Mouse (Mus musculus) liver (tissue): ENCODE data around the gene Fgf4.

Experiments used
- DNase-seq: peaks from one replicate; pipeline ENCODE4 v3.0.0-alpha.2; 2020; ENCODE audit warnings: mixed read lengths

The Fgf4 gene

GRCm38 (mm10) chr7:144847067-144847466, at the start of gene Fgf4:
Gene Fgf4, plus strand, starts transcription at chr7:144847367.
- DNase-seq: no peak

GRCm38 (mm10) chr7:144798471-144798870, 48.7 kb upstream of the Fgf4 start:
- peak; percentile 35 for DNase-seq

DNA sequence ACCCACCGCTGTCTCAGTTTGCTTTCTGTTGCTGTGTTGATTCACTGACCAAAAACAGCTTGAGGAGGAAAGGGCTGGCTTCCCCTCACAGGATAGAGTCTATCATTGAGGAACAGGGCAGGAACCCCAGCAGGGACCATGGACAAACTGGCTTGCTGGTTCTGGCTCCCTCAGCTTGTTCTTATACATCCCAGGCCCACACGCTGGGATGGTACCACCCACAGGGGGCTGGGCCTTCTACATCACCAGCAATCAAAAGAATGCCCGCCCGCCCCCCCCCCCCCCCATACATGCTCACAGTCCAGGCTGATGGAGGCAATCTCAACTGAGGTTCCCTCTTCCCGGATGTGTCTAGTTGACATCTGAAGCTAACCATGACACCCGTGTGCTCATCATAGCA, 40.1 kb upstream of the Fgf4 start:
- no peak for DNase-seq

DNA sequence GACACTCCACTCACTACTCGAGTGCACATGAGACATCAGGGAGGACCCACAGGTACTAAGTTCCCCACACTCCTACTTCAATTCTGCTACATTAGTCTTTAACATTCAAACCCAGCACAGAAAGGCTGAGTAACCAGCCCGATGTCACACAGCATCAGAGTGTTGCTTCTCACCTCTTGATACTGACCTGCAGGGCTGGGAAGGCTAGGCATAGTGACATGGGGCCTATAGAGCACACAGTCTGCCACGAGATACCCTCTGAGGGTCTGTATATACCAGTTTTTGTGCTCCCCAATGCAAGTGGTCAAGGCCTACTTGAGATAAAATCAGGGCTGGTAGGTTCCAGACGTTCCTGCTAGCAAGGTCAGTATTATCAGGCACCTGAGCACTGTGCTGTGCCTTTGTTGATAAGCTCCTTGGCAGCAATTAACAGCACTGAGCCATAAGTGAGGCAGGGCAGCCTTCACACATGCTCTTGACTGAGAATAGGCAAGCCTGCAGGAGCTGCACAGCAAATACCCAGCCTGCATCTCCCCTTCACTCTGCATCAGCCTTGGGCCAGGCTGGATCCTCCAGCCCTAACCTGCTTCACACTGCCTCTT, 39.1 kb upstream of the Fgf4 start:
- peak; percentile 65 for DNase-seq

- DNase-seq: no peak
These were observed 35.6 kb upstream of the Fgf4 start for GRCm38 (mm10) chr7:144811521-144811920.

- no peak for DNase-seq
These were observed 25.3 kb upstream of the Fgf4 start for GRCm38 (mm10) chr7:144821901-144822300.

DNA sequence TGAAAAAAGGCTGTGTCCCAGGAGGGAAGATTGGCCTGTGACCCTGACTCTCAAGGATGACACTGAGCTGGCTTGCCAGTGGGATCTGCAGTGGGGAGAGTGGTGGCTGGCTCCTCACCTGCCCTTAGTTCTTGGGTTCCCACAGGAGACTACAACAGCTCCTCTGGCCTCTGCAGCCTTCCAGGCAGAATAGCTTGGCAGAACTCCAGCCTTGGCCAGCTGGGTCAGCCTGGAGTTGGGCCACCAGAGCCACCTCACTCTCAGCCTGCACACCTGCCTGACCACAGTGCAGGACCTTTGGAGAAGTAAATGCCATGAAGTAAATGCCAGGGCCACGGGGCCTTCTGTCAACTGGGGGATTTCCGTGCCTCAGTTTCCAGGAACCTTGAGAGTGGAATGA, 23.2 kb upstream of the Fgf4 start:
- no peak for DNase-seq

DNA sequence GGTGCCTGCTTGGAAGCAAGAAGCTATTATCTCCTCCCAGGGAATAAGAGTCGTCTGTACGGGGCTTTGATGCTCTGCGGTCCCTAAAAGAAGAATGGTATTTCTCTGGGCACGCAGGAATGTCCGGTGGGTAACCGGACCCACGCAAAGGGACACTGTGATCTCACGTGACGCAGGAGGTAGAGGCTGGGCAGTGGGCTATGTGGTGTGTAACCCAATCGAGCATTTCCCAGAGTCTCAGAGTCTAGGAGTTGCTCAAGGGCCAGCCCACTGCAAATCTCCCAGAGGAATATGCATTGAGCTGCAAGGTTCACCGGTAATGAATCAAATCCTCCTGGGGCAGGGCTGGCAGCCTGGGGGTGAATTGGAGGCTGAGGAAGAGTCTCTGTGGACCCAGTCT, 18.8 kb upstream of the Fgf4 start:
- no peak for DNase-seq

- DNase-seq: no peak
These were observed 9.2 kb upstream of the Fgf4 start, which contains the start of gene Fgf3 for GRCm38 (mm10) chr7:144837891-144838488. Gene Fgf3, plus strand, starts transcription at chr7:144838083.

GRCm38 (mm10) chr7:144838522-144839503, 8.4 kb upstream of the Fgf4 start:
- no peak for DNase-seq

DNA sequence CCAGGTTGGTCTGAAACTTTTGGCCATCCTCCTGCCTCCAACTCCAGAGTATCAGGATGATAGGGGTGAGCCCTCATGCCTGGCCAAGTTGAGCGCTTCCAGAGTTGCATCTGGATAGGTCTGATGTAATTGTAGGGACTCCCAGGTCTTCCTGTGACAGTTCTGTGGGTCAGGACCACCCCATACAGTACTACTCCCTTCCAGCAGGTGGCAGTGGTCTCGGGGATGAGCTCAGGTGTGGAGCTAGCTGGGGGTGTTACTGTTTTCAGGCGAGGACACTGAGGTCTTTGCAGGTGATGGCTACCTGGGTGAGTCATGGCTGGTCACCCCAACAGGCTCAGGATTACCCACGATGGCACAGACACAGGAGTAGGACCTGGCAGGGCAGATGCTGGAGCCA, 1.0 kb upstream of the Fgf4 start:
- DNase-seq: peak; percentile 56

DNA sequence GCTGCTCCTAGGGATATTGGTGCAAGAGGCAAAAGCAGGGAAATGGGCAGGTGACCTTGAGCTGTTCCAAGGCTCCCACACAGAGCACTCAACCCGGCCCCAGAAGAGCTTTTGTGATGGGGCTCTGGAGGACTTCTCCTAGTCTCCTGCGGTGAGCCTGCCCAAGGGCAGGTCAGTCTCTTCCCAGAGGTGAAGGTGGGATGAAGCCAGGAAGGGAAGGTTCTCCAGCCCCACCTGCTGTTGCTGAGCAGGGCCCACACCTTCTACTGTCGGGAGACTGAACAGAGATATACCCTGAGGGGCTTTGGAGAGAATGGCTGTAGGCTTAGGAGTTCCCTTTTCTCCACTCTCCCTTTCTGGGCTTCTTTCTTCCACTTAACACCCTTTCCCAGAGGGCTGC, 4.2 kb downstream of the Fgf4 start:
- DNase-seq: no peak

GRCm38 (mm10) chr7:144854966-144855365, 7.8 kb downstream of the Fgf4 start:
- no peak for DNase-seq

GRCm38 (mm10) chr7:144857158-144857557, 10.0 kb downstream of the Fgf4 start:
- no peak for DNase-seq

GRCm38 (mm10) chr7:144857826-144858342, 10.7 kb downstream of the Fgf4 start:
- no peak for DNase-seq

- DNase-seq: no peak
These were observed 11.5 kb downstream of the Fgf4 start for GRCm38 (mm10) chr7:144858702-144859101.

DNA sequence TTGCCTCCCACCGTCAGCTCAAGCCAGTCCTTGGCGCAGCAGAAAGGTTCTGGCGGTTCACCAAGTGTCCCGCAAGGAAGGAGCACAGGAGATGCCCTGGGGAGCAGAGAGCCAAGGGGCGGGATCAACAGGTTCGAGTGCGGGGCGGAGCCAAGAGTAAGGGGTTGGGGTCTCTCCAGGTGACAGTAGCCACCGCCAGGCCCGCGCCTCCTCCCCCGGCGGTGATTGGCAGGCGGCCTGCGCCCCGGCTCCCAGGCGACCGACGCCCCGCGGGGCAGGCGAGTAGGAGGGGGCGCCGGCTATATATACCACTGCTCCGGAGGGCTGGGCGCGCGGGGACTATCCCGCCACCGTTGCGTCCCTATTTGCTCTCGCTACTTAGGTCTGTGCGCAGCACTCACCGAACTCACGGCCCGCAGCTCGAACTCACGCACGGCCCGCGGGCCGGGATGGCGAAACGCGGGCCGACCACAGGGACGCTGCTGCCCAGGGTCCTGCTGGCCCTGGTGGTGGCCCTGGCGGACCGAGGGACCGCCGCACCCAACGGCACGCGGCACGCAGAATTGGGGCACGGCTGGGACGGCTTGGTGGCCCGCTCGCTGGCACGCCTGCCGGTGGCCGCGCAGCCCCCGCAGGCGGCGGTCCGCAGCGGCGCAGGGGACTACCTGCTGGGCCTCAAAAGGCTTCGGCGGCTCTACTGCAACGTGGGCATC, 14.0 kb downstream of the Fgf4 start:
- no peak for DNase-seq

DNA sequence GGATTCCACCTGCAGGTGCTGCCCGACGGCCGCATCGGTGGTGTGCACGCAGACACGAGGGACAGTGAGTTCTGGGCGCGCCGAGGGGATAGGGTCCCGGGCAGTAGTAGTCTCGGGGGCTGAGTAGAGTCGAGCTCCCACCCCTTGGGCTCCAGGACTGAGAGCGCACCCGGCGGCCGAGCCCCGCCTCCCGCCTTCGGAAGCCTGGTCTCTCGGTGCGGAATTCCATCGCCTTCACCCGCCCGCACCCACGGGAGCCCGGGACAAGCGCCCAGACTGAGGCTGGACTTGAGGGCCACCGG, 14.6 kb downstream of the Fgf4 start:
- no peak for DNase-seq

DNA sequence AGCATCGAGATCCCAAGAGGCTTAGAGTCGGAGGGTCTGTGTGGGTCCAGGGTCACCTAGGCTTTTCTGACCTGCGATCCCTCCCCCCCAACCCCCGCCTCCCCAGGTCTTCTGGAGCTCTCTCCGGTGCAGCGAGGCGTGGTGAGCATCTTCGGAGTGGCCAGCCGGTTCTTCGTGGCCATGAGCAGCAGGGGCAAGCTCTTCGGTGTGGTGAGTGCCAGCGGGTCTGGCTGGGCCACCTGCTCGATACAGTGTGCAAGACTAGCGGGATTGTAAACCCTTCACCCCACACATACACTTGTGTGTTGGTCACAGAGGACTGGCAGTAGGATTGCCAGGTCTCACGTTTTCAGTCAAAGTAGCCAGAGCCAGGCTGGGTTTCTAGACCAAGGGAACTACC, 15.0 kb downstream of the Fgf4 start:
- DNase-seq: no peak

DNA sequence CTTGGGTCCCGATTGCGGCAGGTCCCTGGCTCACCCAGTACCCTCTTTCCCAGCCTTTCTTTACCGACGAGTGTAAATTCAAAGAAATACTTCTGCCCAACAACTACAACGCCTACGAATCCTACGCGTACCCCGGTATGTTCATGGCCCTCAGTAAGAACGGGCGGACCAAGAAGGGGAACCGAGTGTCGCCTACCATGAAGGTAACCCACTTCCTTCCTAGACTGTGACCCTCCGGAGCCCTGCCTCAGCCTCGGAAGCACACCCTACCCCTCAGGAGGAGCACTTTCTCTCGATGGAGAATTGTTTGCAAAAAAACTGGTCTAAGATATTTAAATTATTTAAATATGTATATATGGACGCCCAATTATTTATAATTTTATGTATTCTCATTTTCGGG, 15.5 kb downstream of the Fgf4 start:
- no peak for DNase-seq

GRCm38 (mm10) chr7:144863196-144863595, 16.0 kb downstream of the Fgf4 start:
- no peak for DNase-seq

GRCm38 (mm10) chr7:144864160-144864670, 17.0 kb downstream of the Fgf4 start:
- DNase-seq: no peak

DNA sequence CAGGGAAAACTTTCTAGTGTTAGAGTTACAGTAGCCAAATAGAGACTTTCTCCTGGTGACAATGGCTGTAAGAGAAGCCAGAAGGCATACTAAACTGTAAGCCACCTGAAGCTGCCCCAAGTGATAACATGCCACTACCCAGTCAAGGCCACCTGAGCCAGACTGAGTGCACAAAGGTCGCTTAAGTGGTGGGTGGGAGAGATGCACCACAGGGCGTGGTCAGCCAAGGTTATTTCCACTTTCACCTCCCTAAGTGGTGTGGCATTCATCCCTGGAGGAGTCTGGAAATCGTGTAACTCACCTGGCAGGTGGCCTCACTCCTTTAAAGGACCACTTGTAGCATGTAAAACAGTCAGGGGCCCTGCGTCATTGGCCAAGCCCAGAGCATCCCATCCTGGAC, 20.0 kb downstream of the Fgf4 start:
- no peak for DNase-seq
